Mouse (Mus musculus): ENCODE measurements around the gene Fam196a. TPM values are rescaled to one million over a fixed set of nuclear protein-coding genes. Genes with fewer than 3 reads are reported as not detected.

The Fam196a gene
- polyA plus RNA-seq, 1 experiment from 2014 or later: 3.3 TPM

GRCm38 (mm10) chr7:134894604-134895003, 43.6 kb downstream of the Fam196a start:
- no peak for ATAC-seq (ENCODE audit: low FRiP score, low read depth)
- Histone ChIP-seq H3K9me3 (no peaks in the 10 kb centered on the region), H3K4me3 (no peak overlapping the region), H3K4me1 (no peaks in the 10 kb centered on the region), H3K27ac (no peak overlapping the region), H3K4me2 (replicated peaks) (no peak overlapping the region), H3K9ac (no peak overlapping the region), H3K36me3 (no peaks in the 10 kb centered on the region), H3K27me3 (replicated peaks) (no peaks in the 10 kb centered on the region)
- 82% methylated on average over 2 of the region's 2 CpGs for WGBS

- H3K9me3 ChIP-seq: no peaks in the 10 kb centered on the region
- no peak for ATAC-seq (ENCODE audit: low FRiP score, low read depth)
- no peak overlapping the region for H3K27ac ChIP-seq
- WGBS: 92% methylated on average over 4 of the region's 4 CpGs
- H3K9ac ChIP-seq: no peak overlapping the region
- no peaks in the 10 kb centered on the region for H3K27me3 ChIP-seq (replicated peaks)
- no peaks in the 10 kb centered on the region for H3K36me3 ChIP-seq
- no peak overlapping the region for H3K4me2 ChIP-seq (replicated peaks)
- H3K4me3 ChIP-seq: no peak overlapping the region
- no peaks in the 10 kb centered on the region for H3K4me1 ChIP-seq
These were observed 45.3 kb downstream of the Fam196a start for GRCm38 (mm10) chr7:134892972-134893371.

GRCm38 (mm10) chr7:134892449-134892871, 45.8 kb downstream of the Fam196a start:
- Histone ChIP-seq H3K9ac (no peak overlapping the region), H3K4me2 (replicated peaks) (no peak overlapping the region), H3K27ac (no peak overlapping the region), H3K27me3 (replicated peaks) (no peaks in the 10 kb centered on the region), H3K4me1 (no peaks in the 10 kb centered on the region), H3K9me3 (no peaks in the 10 kb centered on the region), H3K4me3 (no peak overlapping the region), H3K36me3 (no peaks in the 10 kb centered on the region)
- ATAC-seq (ENCODE audit: low FRiP score, low read depth): 0 out of 2 replicates have a peak, but pooled peaks have one; percentile 29
- 71% methylated on average over 13 of the region's 13 CpGs for WGBS

DNA sequence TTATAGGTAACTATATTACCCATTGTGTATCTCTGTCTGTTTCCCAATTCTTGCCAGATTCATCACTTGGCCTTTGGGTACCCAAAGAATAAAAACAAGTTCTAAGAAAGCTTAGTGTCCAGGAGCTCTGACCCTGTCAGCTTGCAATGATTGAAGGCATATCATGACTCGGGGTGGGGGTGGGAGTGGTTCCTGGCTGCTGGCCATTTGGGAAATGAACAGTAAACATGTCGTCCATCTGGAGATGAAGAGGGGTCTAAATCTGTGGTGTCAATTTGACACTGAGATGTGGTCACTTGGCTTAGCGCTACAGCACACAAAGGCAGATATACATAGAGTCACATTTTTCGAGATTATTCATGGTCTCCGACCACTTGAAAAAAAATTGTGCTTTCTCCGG, 54.7 kb downstream of the Fam196a start:
- Histone ChIP-seq H3K9ac (no peak overlapping the region), H3K36me3 (no peaks in the 10 kb centered on the region), H3K27me3 (replicated peaks) (no peaks in the 10 kb centered on the region), H3K4me1 (peaks cover 8% of the 10 kb centered on the region; the same call in 1 of the 2 replicates), H3K4me3 (no peak overlapping the region), H3K27ac (no peak overlapping the region), H3K9me3 (no peaks in the 10 kb centered on the region), H3K4me2 (replicated peaks) (no peak overlapping the region)
- ATAC-seq (ENCODE audit: low FRiP score, low read depth): no peak
- WGBS: 47% methylated on average over 6 of the region's 6 CpGs

DNA sequence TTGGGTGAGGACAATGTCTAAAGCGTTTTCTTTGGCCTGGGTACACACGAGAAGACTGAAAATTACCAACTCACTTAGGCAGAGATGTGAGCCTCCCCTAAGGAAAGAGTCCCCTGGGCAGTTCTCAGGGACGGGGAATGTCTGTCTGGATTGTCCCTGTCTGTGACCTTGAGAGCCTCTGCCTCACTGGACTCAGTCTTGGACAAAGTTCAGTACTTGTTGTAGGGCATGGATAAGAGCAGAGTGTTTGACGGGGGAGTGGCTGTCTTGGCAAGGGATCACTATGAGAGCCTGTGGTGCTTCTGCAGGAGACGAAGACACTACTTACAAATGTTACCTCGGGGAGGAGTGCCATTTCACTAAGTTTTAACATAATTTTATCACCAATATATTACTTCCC, 57.8 kb downstream of the Fam196a start:
- 69% methylated on average over 6 of the region's 6 CpGs for WGBS
- H3K27ac ChIP-seq: no peak overlapping the region
- H3K4me3 ChIP-seq: no peak overlapping the region
- no peak for ATAC-seq (ENCODE audit: low FRiP score, low read depth)
- H3K36me3 ChIP-seq: no peaks in the 10 kb centered on the region
- no peak overlapping the region for H3K9ac ChIP-seq
- no peaks in the 10 kb centered on the region for H3K9me3 ChIP-seq
- no peak overlapping the region for H3K4me2 ChIP-seq (replicated peaks)
- H3K27me3 ChIP-seq (replicated peaks): no peaks in the 10 kb centered on the region
- H3K4me1 ChIP-seq: peaks cover 8% of the 10 kb centered on the region; the same call in 1 of the 2 replicates

- Histone ChIP-seq H3K9ac (no peak overlapping the region), H3K4me2 (replicated peaks) (no peak overlapping the region), H3K9me3 (no peaks in the 10 kb centered on the region), H3K27me3 (replicated peaks) (no peaks in the 10 kb centered on the region), H3K27ac (no peak overlapping the region), H3K4me3 (no peak overlapping the region), H3K36me3 (no peaks in the 10 kb centered on the region), H3K4me1 (peaks cover 8% of the 10 kb centered on the region; the same call in 1 of the 2 replicates)
- no peak for ATAC-seq (ENCODE audit: low FRiP score, low read depth)
- WGBS: 43% methylated on average over 6 of the region's 6 CpGs
These were observed 59.2 kb downstream of the Fam196a start for GRCm38 (mm10) chr7:134878985-134879384.

DNA sequence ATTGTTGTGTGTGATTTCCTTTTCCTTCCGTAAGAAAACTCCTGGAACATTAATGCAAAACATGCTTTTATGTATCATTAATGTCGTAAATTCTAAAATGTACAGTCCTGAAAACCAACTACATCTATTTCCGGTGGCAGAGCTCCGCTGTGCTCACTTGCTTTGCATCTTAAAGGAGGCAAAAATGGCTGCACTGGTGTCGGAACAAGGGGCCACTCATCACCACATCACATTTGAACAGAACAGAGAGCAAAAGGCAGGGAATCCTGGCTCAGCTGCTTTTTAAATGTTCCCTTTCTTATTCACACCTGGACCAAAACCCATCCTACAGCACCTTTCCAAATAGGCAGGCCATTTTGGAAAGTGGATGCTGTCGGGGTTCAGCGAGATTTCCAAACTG, 65.2 kb downstream of the Fam196a start:
- ATAC-seq (ENCODE audit: low FRiP score, low read depth): no peak
- H3K9ac ChIP-seq: no peak overlapping the region
- no peaks in the 10 kb centered on the region for H3K4me1 ChIP-seq
- H3K4me3 ChIP-seq: no peak overlapping the region
- H3K27ac ChIP-seq: no peak overlapping the region
- 86% methylated on average over 7 of the region's 7 CpGs for WGBS
- H3K27me3 ChIP-seq (replicated peaks): no peaks in the 10 kb centered on the region
- no peaks in the 10 kb centered on the region for H3K36me3 ChIP-seq
- H3K9me3 ChIP-seq: no peaks in the 10 kb centered on the region
- no peak overlapping the region for H3K4me2 ChIP-seq (replicated peaks)

- Histone ChIP-seq H3K27me3 (replicated peaks) (no peaks in the 10 kb centered on the region), H3K9me3 (no peaks in the 10 kb centered on the region), H3K36me3 (no peaks in the 10 kb centered on the region), H3K9ac (no peak overlapping the region), H3K4me1 (no peaks in the 10 kb centered on the region), H3K27ac (no peak overlapping the region), H3K4me3 (no peak overlapping the region), H3K4me2 (replicated peaks) (no peak overlapping the region)
- 87% methylated on average over 3 of the region's 3 CpGs for WGBS
- ATAC-seq (ENCODE audit: low FRiP score, low read depth): no peak
These were observed 65.7 kb downstream of the Fam196a start for GRCm38 (mm10) chr7:134872511-134872910.

DNA sequence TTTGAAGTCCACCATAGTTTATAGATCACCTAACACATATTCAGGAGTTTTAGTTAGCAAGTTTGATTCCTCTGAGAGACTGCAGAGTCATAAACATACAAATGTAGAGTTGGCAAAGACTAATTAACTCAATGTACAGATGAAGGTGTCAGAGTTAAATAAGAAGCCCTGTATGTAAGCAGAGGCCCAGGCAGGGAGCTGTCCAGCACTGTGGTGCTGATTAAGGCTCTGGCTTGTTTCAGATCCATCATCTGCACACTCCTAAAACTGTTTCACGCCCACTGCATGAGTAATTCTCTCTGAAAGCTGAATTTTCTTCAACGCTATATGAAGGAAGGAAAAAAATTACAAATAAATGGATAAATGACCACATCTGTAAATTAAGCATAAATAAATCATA, 74.1 kb downstream of the Fam196a start:
- Histone ChIP-seq H3K27ac (no peak overlapping the region), H3K4me1 (no peaks in the 10 kb centered on the region), H3K9me3 (no peaks in the 10 kb centered on the region), H3K9ac (no peak overlapping the region), H3K4me2 (replicated peaks) (no peak overlapping the region), H3K36me3 (no peaks in the 10 kb centered on the region), H3K4me3 (no peak overlapping the region), H3K27me3 (replicated peaks) (no peaks in the 10 kb centered on the region)
- ATAC-seq (ENCODE audit: low FRiP score, low read depth): no peak
- 85% methylated on average over 2 of the region's 2 CpGs for WGBS

DNA sequence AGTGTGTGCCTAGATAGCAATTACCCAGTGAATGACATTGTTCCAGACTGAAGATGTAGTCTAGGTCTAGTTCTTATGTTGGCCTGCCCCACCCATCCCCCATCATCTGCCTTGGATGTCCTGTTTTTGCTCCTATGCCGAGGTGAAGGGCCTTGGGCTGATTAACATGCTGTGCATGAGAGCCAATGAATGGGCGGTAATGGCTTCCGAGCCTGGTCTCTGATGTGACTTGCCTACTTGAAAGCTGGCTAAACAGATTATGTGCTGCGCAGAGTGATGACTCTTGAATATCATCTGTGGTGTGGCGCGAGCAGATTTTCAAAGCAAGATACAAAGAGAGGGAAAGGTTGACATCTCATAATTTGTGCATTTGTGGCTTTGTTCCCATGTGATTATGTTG, 76.2 kb downstream of the Fam196a start:
- Histone ChIP-seq H3K36me3 (no peaks in the 10 kb centered on the region), H3K27ac (no peak overlapping the region), H3K9me3 (no peaks in the 10 kb centered on the region), H3K4me3 (no peak overlapping the region), H3K9ac (no peak overlapping the region), H3K4me2 (replicated peaks) (no peak overlapping the region), H3K27me3 (replicated peaks) (no peaks in the 10 kb centered on the region), H3K4me1 (no peaks in the 10 kb centered on the region)
- no peak for ATAC-seq (ENCODE audit: low FRiP score, low read depth)
- WGBS: 71% methylated on average over 6 of the region's 6 CpGs

- WGBS: 87% methylated on average over 4 of the region's 4 CpGs
- Histone ChIP-seq H3K9me3 (no peaks in the 10 kb centered on the region), H3K4me2 (replicated peaks) (no peak overlapping the region), H3K9ac (no peak overlapping the region), H3K36me3 (no peaks in the 10 kb centered on the region), H3K4me1 (no peaks in the 10 kb centered on the region), H3K4me3 (no peak overlapping the region), H3K27me3 (replicated peaks) (no peaks in the 10 kb centered on the region), H3K27ac (no peak overlapping the region)
- ATAC-seq (ENCODE audit: low FRiP score, low read depth): no peak
These were observed 95.5 kb downstream of the Fam196a start for GRCm38 (mm10) chr7:134842751-134843150.

- no peak for ATAC-seq (ENCODE audit: low FRiP score, low read depth)
- Histone ChIP-seq H3K9me3 (no peaks in the 10 kb centered on the region), H3K4me3 (no peak overlapping the region), H3K27me3 (replicated peaks) (no peaks in the 10 kb centered on the region), H3K9ac (no peak overlapping the region), H3K4me1 (no peaks in the 10 kb centered on the region), H3K36me3 (no peaks in the 10 kb centered on the region), H3K27ac (no peak overlapping the region), H3K4me2 (replicated peaks) (no peak overlapping the region)
- 90% methylated on average over 2 of the region's 2 CpGs for WGBS
These were observed 98.2 kb downstream of the Fam196a start for GRCm38 (mm10) chr7:134840066-134840465.

All from neural tube, embryonic 12.5 days (tissue).